Mouse (Mus musculus) liver, adult 2 months (tissue): ENCODE results near the gene Rspo1. TPM values are rescaled to one million over a fixed set of nuclear protein-coding genes. Genes with fewer than 3 reads are reported as not detected.

ENCODE experiments used
- DNase-seq: peaks from one replicate; pipeline ENCODE4 v3.0.0-alpha.2; 2011; ENCODE audit warnings: low read depth, low spot score; ENCODE audit errors: extremely low read depth
- H3K27ac ChIP-seq: fragments of 200-500 bp; replicated peaks from 2 replicates; pipeline ENCODE4 v1.5.1; 2012; ENCODE audit warnings: low read depth, mild to moderate bottlenecking, control low read depth, inconsistent platforms, low read length; ENCODE audit not compliant: insufficient read depth
- H3K27me3 ChIP-seq: fragments of 200-500 bp; 2 replicates; pipeline ENCODE4 v1.6.1; 2012; ENCODE audit warnings: mild to moderate bottlenecking, moderate library complexity, low read length, inconsistent platforms; ENCODE audit not compliant: control insufficient read depth, insufficient read depth
- H3K36me3 ChIP-seq: fragments of 200-500 bp; 2 replicates; pipeline ENCODE4 v1.6.1; 2012; ENCODE audit warnings: low read length, inconsistent platforms; ENCODE audit not compliant: control insufficient read depth, insufficient read depth
- H3K4me1 ChIP-seq: fragments of 200-500 bp; 2 replicates; pipeline ENCODE4 v1.6.1; 2011; ENCODE audit warnings: low read length; ENCODE audit not compliant: control insufficient read depth, insufficient read depth
- H3K4me3 ChIP-seq: fragments of 200-500 bp; 2 replicates; pipeline ENCODE4 v1.5.1; 2011; ENCODE audit warnings: low read depth, mild to moderate bottlenecking, control low read depth, low read length, moderate library complexity; ENCODE audit not compliant: insufficient read depth
- H3K79me2 ChIP-seq: fragments of 200-500 bp; 2 replicates; pipeline ENCODE4 v1.6.1; 2012; ENCODE audit warnings: inconsistent platforms, mild to moderate bottlenecking, low read length, moderate library complexity; ENCODE audit not compliant: control insufficient read depth, insufficient read depth
- H3K9ac ChIP-seq: fragments of 200-500 bp; 2 replicates; pipeline ENCODE4 v1.6.1; 2012; ENCODE audit warnings: low read depth, mild to moderate bottlenecking, control low read depth, inconsistent platforms, low read length
- CTCF ChIP-seq: fragments of 200-500 bp; IDR thresholded peaks from 2 replicates; pipeline ENCODE4 v1.5.1; 2011; ENCODE audit warnings: low read depth, low read length, control low read depth
- POLR2A ChIP-seq: fragments of 200-500 bp; IDR thresholded peaks from 2 replicates; pipeline ENCODE4 v1.6.1; 2011; ENCODE audit warnings: low read length, control low read depth; ENCODE audit not compliant: insufficient read depth; ENCODE audit errors: extremely low read depth
- WGBS: fragments of 180-500 bp; shearing (Covaris S2); methylation state at CpG from one replicate; pipeline ENCODE4 v1.1.7; 2018; 5-methylcytosine and 5-hydroxymethylcytosine counted together
- polyA plus RNA-seq: library from polyadenylated mRNA; depleted of rRNA; stranded (reverse); fragments of >200 nt; gene quantifications from 2 replicates; pipeline ENCODE4 v1.2.3, GENCODE M21; 2012
- total RNA-seq: library from RNA; depleted of rRNA; stranded (reverse); fragments of >200 nt; gene quantifications from 2 replicates; pipeline ENCODE4 v1.2.3, GENCODE M21; 2014

Rspo1 gene
- total and polyA plus RNA-seq, 2 experiments = 0.09 to 0.56 TPM

DNA sequence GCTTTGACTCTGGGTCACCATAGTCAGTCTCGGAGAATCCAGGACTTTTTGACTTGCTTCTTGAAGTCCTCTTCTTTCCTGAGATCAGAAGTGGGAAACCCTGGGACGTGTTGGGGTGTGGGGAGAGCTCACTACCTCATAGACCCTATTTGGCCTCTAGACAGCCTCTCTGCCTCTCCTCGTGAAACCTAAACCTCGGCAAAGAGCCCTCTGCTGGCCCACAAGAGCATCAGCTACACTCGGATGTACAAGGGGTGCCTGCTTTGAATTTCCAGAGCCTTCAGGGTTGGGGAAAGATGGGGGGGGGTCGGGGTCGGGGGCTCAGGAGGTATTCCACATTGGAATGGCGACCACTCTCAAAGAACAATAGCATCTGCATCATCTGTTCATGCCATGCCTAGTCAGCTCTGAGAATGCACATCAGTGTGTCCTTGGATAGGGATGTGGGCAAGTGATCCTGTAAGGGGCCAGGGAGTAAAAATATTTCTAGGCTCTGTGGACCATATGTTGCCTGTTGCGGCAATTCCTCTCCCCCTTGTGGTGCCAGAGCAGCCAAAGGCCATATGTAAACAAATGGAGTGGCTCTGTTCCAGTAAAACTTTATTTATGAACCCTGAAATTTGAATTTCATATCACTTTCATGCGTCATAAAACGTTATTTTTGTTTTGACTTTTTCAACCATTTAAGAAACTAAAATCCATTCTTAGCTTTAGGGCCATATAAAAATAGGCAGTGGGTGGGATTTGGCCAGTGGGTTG lies 34.7 kb downstream of the Rspo1 start:
- no peaks in the 10 kb centered on the region for H3K36me3 ChIP-seq

DNA sequence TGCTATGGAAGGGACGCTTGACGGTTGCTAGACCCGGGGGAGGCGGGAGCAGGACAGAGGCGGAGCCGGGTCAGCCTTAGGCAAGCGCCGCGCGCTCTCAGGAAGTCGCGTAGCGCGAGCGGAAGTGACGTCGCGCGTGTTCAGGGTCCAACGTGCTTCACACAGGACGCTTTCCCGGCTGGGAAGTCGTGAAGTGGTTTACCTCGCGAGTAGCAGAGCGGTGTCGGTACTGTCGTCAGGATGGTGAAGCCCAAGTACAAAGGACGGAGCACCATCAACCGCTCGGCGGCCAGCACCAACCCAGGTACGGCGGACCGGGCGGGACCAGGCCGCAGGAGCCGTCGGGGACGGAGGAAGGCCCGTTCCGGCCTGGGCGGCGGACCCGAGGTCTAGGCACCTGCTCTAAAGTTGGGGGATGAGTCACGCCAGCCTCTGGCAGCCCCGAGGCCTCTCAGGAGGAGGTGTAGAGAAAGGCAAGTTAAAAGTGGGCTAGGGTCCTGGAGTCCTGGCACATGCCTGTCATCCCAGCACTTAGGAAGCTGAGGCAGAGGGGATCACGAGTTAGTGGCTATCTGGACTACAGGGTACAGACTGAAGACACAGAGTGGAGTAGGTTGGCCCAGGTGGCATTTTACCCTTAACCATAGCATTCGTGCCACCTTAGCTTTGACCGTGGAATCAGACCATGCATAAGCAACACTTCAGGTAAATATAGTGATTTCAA lies 43.8 kb downstream of the Rspo1 start:
- H3K27me3 ChIP-seq = no peaks in the 10 kb centered on the region
- TF ChIP-seq POLR2A (peak; percentile 70), CTCF (no peak)
- peak; percentile 91 for DNase-seq
- under 1% methylated on average over 50 of the region's 50 CpGs for WGBS
- H3K4me1 ChIP-seq = peaks cover 11% of the 10 kb centered on the region
- H3K27ac ChIP-seq = peak overlapping the region; percentile 50
- peak overlapping the region; percentile 83 for H3K4me3 ChIP-seq
- peak overlapping the region; percentile 82 for H3K9ac ChIP-seq
- peaks cover 15% of the 10 kb centered on the region; the same call in 1 of the 2 replicates for H3K79me2 ChIP-seq
- peaks cover 2% of the 10 kb centered on the region; the same call in 1 of the 2 replicates for H3K36me3 ChIP-seq

More for the DNA sequence above, 34.7 kb downstream of the Rspo1 start:
- H3K9ac ChIP-seq = no peak overlapping the region
- no peaks in the 10 kb centered on the region for H3K4me1 ChIP-seq
- no peaks in the 10 kb centered on the region for H3K79me2 ChIP-seq
- no peak overlapping the region for H3K4me3 ChIP-seq
- H3K27ac ChIP-seq = no peak overlapping the region
- DNase-seq = no peak
- H3K27me3 ChIP-seq = no peaks in the 10 kb centered on the region
- WGBS = 34% methylated on average over 11 of the region's 11 CpGs
- no peak for TF ChIP-seq CTCF
- no peak for TF ChIP-seq POLR2A

DNA sequence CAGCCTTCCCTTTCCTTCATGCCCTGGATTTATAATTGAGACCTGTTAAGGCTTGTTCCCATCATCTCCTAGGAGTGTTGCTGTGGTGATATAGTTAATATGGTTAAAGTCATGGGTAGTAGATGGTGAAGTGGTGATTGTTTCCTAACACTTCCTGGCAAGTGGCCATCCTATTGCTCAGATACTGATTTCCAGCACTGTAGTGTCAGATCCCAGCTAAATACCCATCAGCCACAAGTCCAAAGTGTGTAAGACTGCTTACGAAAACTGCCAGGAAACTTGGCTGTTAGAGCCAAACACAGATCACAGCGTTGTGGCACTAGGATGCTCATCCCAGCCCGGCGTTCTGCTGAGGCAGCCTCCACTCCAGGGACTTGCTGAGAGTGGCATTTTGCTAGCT lies 48.1 kb downstream of the Rspo1 start:
- DNase-seq = peak; percentile 70
- H3K9ac ChIP-seq = no peak overlapping the region
- H3K4me3 ChIP-seq = no peak overlapping the region
- peaks cover 8% of the 10 kb centered on the region for H3K4me1 ChIP-seq
- peaks cover 18% of the 10 kb centered on the region; the same call in 1 of the 2 replicates for H3K79me2 ChIP-seq
- H3K27me3 ChIP-seq = no peaks in the 10 kb centered on the region
- WGBS = 25% methylated on average over 4 of the region's 4 CpGs
- TF ChIP-seq POLR2A = no peak
- TF ChIP-seq CTCF = no peak
- no peak overlapping the region for H3K27ac ChIP-seq
- H3K36me3 ChIP-seq = peaks cover 29% of the 10 kb centered on the region

DNA sequence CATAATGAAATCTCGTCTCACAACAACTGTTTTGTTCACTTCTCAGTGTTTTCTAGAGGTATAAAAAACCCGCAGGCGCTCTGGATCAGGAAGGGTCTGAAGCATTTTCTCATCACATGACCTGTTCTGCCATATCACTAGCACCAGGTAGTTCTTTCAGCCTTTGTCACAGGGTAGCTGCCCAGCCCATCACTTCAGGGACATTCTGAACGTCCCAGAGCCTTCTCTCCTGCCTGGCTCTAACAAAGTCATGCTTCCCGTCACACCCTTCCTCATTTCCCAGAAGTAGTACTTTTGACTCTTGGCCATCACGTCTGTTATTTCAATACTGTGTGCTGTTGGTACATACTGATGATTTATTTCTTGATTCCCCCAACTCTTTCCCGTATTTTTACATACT lies 58.2 kb downstream of the Rspo1 start:
- H3K27ac ChIP-seq = no peak overlapping the region
- H3K4me1 ChIP-seq = no peaks in the 10 kb centered on the region
- H3K4me3 ChIP-seq = no peak overlapping the region
- no peak for DNase-seq
- no peak overlapping the region for H3K9ac ChIP-seq
- H3K79me2 ChIP-seq = no peaks in the 10 kb centered on the region
- 88% methylated on average over 7 of the region's 7 CpGs for WGBS
- peaks cover 77% of the 10 kb centered on the region for H3K36me3 ChIP-seq
- H3K27me3 ChIP-seq = no peaks in the 10 kb centered on the region
- TF ChIP-seq CTCF (no peak), POLR2A (no peak)

DNA sequence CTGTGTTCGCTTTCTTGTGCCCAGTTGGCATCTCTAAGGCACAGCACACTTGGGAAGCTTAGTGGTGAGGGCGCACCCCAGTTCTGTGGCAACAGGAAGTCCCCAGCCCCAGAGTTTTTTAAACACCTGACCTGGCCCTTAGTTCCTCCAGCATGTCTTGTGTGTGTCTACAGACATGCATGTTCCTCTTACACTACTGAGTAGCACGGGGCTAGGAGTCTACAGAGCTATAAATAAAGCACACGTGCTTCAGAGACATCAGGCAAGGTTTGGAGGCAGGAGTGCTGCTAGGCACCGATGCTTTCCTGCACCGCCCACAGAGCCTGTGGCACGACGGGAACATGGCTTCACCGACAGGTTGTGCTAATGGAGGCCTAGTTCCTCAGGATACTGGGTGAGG lies 69.2 kb downstream of the Rspo1 start:
- 88% methylated on average over 9 of the region's 9 CpGs for WGBS

More for the DNA sequence above, 69.2 kb downstream of the Rspo1 start:
- Histone ChIP-seq H3K27ac (no peak overlapping the region), H3K4me3 (no peak overlapping the region), H3K79me2 (no peaks in the 10 kb centered on the region), H3K36me3 (peaks cover 24% of the 10 kb centered on the region), H3K27me3 (no peaks in the 10 kb centered on the region), H3K9ac (no peak overlapping the region), H3K4me1 (peaks cover 1% of the 10 kb centered on the region; the same call in 1 of the 2 replicates)
- TF ChIP-seq POLR2A = no peak
- no peak for DNase-seq
